Mouse (Mus musculus) splenic B cell, adult 2 months (primary cell): Measurements from ENCODE around the gene Il6st.

Source experiments
- DNase-seq: peaks from one replicate; pipeline ENCODE4 v3.0.0-alpha.2; 2011; ENCODE audit warnings: low read depth, low spot score
- H3K27me3 ChIP-seq: 2 replicates; pipeline ENCODE4 v1.6.1; 2012; ENCODE audit warnings: mild to moderate bottlenecking, low read length, moderate library complexity, mixed read lengths; ENCODE audit not compliant: control insufficient read depth, poor library complexity, insufficient read depth, severe bottlenecking
- H3K36me3 ChIP-seq: 2 replicates; pipeline ENCODE4 v1.6.1; 2012; ENCODE audit warnings: mild to moderate bottlenecking, low read length, moderate library complexity, mixed read lengths; ENCODE audit not compliant: control insufficient read depth, poor library complexity, insufficient read depth, severe bottlenecking

Gene Il6st

DNA sequence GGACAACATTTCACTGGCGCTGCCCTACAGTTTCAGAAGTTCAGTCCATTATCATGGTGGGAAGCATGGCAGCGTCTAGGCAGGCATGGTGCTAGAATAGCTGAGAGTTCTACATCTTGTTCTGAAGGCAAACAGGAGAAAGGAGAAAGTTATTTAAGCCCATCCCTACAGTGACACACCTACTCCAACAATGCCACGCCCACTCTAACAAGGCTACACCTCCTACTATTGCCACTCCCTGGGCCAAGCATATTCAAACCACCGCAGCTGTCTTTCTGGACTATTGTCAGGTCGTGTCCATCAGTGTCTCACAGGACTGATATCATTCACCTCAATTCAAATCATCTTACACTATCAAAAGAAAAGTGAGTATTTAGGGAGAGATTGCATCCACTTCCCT, 22.8 kb downstream of the Il6st start:
- DNase-seq = no peak
- Histone ChIP-seq H3K36me3 (peaks cover 2% of the 10 kb centered on the region; the same call in 1 of the 2 replicates), H3K27me3 (no peaks in the 10 kb centered on the region)

DNA sequence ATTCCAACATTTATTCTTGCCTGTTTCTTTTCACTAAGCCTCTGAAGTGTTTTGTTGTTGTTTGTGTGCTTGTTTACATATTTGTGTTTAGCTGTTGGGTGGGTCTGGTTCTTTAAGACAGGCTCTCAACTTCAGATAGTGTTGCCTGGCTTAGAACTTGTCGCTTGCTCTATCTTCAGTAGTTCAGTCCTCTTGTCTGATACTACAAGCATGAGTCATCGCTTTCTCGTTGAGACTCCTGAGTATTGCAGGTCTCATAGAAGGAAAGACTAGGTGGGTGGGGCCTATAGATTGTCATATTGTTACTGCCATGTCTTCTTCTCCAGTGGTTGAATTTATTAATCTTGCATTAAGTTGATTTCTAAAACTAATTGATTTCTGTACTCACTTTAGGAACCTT, 26.2 kb downstream of the Il6st start:
- H3K27me3 ChIP-seq = no peaks in the 10 kb centered on the region
- DNase-seq = no peak

DNA sequence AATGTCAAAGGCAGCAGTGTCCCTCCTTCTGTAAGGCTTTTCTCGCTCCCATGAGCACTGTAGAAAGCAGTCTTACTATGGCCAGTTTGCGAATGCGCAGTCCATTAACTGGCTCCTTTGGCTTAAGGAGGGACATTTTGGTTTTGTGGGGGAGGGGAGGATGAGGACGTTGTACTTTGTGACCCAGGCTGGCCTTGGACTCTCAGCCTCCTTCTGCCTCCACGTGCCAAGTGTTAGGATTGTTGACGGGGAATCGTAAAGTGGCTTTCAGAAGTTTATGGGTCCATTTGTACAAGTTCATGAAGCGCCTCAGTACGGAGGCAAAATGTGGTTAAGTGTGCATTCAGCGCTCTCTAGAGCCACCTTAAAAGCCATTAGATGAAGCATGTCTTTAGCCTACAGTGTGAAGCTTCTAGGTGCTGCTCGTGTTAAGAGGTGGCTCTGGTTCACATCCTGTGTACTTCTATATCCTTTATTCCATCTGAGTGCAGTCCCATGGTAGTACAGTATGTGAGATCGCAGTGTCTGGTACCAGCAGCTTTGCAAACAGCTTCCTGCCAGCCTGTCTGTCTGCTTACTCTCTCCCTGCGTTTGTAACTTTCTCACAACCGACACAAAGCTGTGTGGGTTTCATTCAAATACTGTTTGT, 27.9 kb downstream of the Il6st start:
- no peak for DNase-seq

More for the DNA sequence above, 26.2 kb downstream of the Il6st start:
- peaks cover 2% of the 10 kb centered on the region for H3K36me3 ChIP-seq

DNA sequence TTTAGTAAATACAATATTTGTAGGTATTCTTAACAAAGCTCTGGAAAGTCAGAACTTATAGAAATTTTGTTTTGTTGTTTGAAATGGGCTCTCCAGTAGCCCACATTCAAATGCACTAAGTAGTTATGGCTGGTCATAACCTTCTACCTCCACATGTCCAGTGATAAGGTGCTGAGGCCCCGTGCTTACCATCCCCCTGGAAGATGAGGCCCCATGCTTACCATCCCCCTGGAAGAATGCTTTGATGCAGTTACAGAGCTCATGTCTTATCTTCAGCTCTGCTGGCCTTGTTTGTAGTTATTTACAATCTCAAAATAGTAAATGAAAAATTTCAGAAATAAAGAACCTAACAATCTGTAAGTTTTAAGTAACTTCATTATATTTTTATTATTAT, 28.4 kb downstream of the Il6st start:
- no peak for DNase-seq
- no peaks in the 10 kb centered on the region for H3K27me3 ChIP-seq

More for the DNA sequence above, 27.9 kb downstream of the Il6st start:
- H3K27me3 ChIP-seq = no peaks in the 10 kb centered on the region
- peaks cover 5% of the 10 kb centered on the region for H3K36me3 ChIP-seq

DNA sequence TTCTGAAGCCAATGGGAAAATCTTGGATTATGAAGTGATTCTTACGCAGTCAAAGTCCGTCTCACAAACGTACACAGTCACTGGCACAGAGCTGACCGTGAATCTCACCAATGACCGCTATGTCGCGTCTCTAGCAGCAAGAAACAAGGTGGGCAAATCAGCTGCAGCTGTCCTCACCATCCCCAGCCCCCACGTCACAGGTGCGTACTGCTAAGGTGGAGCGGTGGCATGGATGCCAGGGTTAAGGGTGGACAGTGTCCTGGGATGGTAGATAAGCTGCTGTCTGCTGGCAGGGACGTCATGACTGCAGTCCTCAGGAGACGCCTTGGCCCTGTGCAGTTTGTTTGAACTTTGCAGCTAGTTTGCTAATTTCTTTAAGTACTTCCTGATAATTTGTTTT, 30.7 kb downstream of the Il6st start:
- DNase-seq = no peak
- no peaks in the 10 kb centered on the region for H3K27me3 ChIP-seq
- peaks cover 11% of the 10 kb centered on the region for H3K36me3 ChIP-seq

More for the DNA sequence above, 28.4 kb downstream of the Il6st start:
- H3K36me3 ChIP-seq = peaks cover 5% of the 10 kb centered on the region

DNA sequence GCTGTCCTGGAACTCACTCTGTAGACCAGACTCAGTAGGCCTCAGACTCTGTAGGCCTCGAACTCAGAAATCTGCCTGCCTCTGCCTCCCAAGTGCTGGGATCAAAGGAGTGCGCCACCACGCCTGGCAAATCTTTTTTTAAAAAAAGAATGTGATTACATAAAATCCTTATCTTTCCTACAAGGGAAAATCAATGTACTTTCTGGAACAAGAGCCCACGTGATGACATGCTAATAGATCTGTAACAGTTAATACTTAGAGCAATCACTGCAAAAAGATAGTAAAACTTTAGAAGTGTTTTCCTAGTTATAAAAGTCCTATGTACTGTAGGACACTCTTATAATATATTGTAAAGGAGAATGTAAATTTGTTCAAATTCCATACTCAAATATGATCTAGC, 36.2 kb downstream of the Il6st start:
- no peak for DNase-seq
- no peaks in the 10 kb centered on the region for H3K27me3 ChIP-seq
- peaks cover 9% of the 10 kb centered on the region; the same call in 1 of the 2 replicates for H3K36me3 ChIP-seq

DNA sequence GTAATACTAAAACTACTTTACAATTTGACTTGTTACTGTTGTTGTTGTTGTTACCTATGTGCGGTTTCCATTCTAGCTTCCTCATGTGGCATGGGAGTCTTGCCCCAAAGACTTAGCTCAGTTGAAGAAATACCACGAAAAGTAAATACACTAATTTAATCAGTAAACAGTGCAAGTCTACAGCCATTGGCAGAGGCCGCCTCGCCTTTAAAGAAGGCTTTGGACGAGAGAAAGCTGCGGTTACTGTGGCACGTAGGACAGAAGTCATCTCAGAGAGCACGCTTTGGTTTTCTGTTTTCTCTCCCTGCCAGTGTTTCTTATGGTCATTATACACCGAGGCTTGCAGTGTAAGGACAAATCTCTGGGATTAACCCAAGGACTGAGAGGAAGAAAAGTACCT, 36.6 kb downstream of the Il6st start:
- Histone ChIP-seq H3K36me3 (0 out of 2 replicates have a peak, but pooled peaks cover 6% of the 10 kb centered on the region), H3K27me3 (no peaks in the 10 kb centered on the region)
- DNase-seq = no peak

DNA sequence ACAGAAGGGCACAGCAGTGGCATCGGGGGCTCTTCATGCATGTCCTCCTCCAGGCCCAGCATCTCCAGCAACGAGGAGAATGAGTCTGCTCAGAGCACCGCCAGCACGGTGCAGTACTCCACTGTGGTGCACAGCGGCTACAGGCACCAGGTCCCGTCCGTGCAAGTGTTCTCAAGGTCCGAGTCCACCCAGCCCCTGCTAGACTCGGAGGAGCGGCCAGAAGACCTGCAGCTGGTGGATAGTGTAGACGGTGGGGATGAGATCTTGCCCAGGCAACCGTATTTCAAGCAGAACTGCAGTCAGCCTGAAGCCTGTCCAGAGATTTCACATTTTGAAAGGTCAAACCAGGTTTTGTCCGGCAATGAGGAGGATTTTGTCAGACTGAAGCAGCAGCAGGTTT, 40.0 kb downstream of the Il6st start:
- no peak for DNase-seq
- H3K36me3 ChIP-seq = 0 out of 2 replicates have a peak, but pooled peaks cover 3% of the 10 kb centered on the region

DNA sequence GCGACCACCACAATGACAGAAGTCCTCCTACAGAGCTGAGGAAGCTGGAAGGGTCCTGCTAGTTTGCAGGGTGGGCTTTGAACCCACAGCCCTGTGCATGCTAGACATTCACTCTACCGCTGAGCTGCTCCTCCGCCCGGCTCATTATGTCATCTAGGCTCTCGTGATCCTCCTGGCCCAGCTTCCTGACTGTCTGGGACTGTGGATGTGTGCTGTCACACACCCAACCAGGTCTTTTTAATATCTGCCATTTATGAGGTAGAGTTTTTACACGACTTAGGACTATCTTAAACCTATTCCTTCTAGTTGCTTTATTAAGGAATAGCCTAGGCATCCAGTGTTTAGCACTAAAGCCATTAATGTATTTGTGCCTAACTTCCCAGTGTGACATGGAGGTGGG, 41.6 kb downstream of the Il6st start:
- no peak for DNase-seq
- Histone ChIP-seq H3K36me3 (no peaks in the 10 kb centered on the region), H3K27me3 (no peaks in the 10 kb centered on the region)

More for the DNA sequence above, 40.0 kb downstream of the Il6st start:
- no peaks in the 10 kb centered on the region for H3K27me3 ChIP-seq

DNA sequence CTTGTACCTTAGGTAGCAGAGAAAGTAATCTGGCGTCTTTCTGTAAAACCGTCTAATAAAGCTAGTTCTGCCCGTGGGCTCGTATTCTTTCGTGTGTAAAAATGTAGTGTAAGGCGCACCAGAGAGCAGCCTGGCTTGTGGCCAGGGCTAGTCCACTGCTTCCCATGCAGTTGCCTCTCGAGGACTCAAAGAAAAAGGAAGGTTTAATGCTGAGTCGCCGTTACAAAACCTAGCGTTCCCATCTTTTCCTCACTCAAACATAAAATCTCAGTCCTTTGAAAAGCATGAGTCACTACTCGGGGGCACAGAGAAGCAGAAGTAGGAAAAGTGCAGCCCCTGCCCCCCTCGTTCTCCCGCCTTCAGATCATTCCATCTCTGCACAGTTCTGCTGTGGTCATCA, 42.9 kb downstream of the Il6st start:
- Histone ChIP-seq H3K36me3 (no peaks in the 10 kb centered on the region), H3K27me3 (no peaks in the 10 kb centered on the region)
- DNase-seq = no peak

DNA sequence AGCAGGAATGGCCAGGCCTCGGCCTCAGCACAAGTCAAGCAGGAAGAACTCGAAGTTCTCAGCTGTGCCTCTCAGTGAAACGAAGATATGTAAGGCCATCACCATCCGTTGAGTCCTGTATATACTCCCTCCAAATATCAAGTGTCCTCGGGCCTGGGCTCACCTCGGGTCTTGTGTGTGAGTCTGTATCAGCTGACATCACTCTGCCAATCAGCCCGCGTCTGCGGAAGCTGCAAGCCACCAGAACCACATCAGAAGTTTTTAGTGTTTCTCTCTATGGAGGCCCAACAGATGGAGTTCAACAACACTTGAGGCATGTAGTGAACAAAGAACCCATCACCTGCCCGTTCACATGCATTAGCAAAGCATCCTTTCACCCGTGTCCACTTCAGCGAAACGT, 43.8 kb downstream of the Il6st start:
- H3K27me3 ChIP-seq = no peaks in the 10 kb centered on the region
- H3K36me3 ChIP-seq = no peaks in the 10 kb centered on the region
- DNase-seq = no peak

DNA sequence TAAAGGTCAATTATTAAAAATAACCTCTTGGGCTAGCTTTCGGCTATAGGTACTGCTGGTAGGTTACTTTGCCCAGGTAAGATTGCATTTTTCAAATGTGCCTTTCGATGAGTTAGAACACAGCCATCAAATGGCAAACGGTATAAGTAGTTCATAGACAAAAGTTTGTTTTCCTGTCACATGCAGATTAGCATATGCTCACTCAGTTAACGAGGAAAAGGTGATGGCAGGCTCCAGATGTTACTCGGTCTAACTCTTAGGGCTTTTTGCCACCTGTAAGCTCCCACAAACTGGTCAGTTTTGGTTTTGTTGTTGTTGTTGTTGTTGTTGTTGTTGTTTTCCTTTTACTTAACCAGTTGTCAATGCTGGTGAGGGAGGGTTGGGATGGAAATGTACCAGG, 44.6 kb downstream of the Il6st start:
- no peaks in the 10 kb centered on the region for H3K36me3 ChIP-seq
- H3K27me3 ChIP-seq = no peaks in the 10 kb centered on the region
- DNase-seq = no peak

DNA sequence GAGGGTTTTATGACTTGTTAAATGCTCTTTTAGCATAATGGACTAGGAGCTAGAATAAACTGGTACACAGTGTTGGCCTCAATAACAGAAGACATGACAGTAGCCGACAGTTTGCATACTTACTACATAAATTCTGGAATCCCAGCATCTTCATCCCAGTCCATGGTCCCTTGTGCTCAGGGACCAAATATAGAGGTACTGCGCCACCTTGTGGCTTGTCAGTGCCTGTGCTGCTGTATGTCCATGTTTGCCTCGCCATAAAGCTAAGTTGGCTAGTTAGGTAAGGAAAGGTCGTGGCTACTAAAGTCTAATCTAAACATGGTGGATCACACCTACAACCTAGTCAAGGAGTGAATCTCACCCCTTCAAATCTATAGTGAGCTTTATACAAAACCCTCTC, 45.6 kb downstream of the Il6st start:
- Histone ChIP-seq H3K27me3 (no peaks in the 10 kb centered on the region), H3K36me3 (no peaks in the 10 kb centered on the region)
- DNase-seq = peak; percentile 81

DNA sequence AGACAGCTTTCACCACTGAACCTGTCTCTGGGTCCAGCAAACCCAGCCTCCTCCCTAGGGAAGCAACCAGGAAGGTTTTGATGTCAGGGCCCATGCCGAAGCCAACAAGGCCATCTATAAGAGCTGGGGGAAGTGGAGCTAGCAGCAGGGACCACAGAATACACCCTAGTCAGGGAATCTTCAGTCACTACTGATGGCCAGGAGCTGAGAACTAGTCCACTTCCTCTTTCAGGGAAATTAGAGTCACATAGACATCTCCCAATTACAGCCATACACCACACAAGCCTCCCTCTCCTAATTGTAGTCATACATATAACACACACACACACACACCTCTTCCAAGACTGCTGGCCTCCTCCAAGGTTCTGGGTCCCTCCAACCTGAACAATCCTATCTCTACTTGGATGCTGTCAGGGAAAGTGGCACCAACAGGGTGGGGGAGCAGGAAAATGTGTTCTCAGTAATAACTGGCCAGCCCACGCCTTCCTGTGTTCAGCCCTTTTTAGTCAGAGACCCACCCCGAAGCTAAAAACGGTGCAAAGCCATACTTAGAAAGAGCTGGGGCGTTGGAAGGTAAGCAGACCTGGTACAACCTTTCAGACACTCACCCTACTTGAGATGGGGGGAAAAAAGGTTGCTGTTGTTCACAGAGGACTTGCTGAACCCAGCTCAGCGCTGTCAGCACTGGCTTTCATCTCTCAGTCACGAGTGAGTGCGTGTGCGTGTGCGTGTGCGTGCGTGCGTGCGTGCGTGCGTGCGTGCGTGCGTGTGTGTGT, 46.8 kb downstream of the Il6st start:
- H3K36me3 ChIP-seq = no peaks in the 10 kb centered on the region
- H3K27me3 ChIP-seq = no peaks in the 10 kb centered on the region
- DNase-seq = peak; percentile 47

DNA sequence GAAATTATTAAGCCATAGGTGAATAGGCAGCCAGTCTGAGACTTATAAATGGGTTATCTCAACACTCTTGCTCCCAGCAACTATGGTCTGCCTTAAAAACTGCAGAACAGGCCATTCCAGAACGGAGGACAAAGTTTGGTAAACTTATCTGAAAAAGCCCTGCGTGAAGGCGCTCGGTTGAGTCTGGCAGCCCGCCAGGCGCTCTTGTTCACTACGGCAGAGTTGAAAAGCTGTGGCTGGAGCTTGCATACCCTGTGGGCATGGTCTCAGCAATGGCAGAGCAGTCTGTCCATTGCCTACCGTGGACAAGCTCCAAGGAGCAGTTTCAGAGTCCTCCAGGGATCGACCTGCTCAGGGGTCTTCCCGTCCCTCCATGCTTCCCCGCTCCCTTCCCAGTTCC, 47.4 kb downstream of the Il6st start:
- no peaks in the 10 kb centered on the region for H3K27me3 ChIP-seq
- no peaks in the 10 kb centered on the region for H3K36me3 ChIP-seq
- DNase-seq = no peak
